Mouse (Mus musculus): ENCODE data around the gene 4921539E11Rik. TPM values are rescaled to one million over a fixed set of nuclear protein-coding genes. Genes with fewer than 3 reads are reported as not detected.
A peak's percentile ranks its signal among the peaks of the same experiment; 100 is the strongest.

Gene 4921539E11Rik
- total RNA-seq, 1 experiment from 2014 or later: not detected

DNA sequence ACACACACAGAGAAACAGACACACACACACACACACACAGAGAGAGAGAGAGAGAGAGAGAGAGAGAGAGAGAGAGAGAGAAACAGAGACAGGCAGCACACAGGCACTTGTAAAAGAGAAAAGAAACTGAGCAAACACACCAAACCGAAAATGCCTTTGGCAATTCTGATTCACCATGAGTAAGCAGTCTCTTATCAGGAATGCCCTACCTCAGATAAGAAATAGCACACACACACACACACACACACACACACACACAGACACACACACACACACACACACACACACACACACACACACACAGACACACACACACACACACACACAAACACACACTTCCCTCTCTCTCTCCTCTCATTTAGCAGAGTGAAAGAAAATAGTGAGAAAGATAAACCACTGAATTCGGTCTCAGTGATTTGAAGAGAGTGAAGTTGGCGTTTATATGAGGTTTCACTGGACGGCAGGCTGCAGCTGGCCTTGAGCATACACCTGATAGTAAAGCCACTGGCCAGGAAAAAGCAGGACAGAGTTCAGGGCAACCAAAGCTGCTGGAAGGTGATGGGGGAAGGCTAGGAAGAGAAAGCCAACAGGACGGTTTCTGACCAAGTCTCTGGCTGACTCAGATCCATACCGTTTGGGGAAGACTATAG, 41.1 kb downstream of the 4921539E11Rik start:
- no peak for ATAC-seq (ENCODE audit: extremely low read depth, insufficient number of reproducible peaks, low FRiP score, poor library complexity, severe bottlenecking)

- ATAC-seq (ENCODE audit: extremely low read depth, insufficient number of reproducible peaks, low FRiP score, poor library complexity, severe bottlenecking): no peak
Observed at GRCm38 (mm10) chr4:103247813-103248212, 42.9 kb downstream of the 4921539E11Rik start.

GRCm38 (mm10) chr4:103247249-103247648, 43.4 kb downstream of the 4921539E11Rik start:
- ATAC-seq (ENCODE audit: extremely low read depth, insufficient number of reproducible peaks, low FRiP score, poor library complexity, severe bottlenecking): no peak

DNA sequence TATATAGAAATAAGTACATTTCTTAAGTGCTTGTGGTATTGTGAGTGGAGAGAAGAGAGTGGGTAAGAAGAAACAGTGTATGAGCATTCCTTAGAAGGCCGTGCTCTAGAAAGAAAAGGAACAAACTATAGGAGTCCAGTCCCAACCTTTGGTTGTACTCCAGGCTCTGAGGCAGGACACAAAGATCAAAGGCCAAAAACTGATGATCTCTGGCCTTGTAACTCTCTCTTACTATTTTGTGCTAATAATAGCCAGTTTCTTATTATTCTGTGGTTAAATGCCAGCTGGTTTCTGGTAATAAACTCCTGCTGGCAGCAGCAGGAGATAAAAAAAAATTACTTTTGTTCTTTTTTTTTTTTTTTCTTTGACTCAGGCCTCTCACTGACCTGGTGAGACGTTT, 58.5 kb downstream of the 4921539E11Rik start:
- ATAC-seq (ENCODE audit: extremely low read depth, insufficient number of reproducible peaks, low FRiP score, poor library complexity, severe bottlenecking): no peak

DNA sequence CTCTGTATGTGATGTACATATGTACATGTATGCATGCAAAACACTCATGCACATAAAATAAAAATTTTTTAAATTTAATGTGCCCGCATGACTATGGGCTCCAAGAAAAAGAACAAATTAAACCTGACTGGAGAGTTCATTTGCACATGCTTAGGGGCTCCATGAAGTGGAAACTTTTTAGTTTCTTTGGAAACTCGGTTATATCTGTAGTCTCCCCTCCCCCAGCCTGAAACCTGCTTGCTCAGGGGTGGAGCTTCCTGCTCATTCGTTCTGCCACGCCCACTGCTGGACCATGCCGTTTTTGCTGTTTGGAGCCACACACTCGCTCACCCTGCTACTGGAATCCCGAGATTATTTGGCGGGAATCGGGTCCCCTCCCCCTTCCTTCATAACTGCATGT, 67.8 kb downstream of the 4921539E11Rik start:
- ATAC-seq (ENCODE audit: extremely low read depth, insufficient number of reproducible peaks, low FRiP score, poor library complexity, severe bottlenecking): no peak

DNA sequence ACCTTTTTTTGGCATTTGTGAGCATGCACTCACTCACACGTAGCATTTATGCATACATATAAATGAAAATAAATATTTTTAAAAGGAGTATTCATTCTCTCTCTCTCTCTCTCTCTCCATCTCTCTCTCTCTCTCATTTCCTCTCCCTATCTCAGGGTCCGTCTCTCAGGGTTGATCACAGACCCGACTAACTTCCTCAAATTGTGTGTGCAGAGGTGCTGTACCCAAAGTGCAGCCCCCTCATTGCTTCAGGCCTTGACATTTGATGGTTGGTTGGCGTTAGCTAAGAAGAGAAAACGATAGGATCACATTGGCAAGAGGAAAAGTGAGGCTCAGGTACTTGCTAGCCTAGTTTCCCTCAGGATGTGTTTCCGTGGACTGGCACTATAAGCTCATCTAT, 68.9 kb downstream of the 4921539E11Rik start:
- no peak for ATAC-seq (ENCODE audit: extremely low read depth, insufficient number of reproducible peaks, low FRiP score, poor library complexity, severe bottlenecking)

DNA sequence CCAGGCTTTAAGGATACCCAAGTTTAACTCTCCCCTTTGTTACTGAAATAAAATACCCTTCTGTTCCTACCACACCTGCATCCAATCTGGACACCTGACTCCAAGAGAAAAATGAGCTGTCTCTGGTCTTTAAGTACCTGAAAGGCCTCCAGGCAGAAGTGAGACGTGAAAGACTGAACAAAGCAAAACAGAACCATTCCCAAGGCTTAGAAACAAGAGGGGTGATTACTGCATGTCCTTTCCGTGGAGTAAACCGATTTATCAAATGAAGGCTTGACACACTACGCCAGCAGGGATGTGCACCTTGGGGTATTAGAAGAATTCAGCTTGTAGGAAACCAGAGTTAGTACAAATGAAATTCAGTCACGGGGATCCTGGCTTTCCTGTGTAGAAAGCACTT, 71.7 kb downstream of the 4921539E11Rik start:
- no peak for ATAC-seq (ENCODE audit: extremely low read depth, insufficient number of reproducible peaks, low FRiP score, poor library complexity, severe bottlenecking)

GRCm38 (mm10) chr4:103216046-103216445, 74.6 kb downstream of the 4921539E11Rik start:
- ATAC-seq (ENCODE audit: extremely low read depth, insufficient number of reproducible peaks, low FRiP score, poor library complexity, severe bottlenecking): no peak

DNA sequence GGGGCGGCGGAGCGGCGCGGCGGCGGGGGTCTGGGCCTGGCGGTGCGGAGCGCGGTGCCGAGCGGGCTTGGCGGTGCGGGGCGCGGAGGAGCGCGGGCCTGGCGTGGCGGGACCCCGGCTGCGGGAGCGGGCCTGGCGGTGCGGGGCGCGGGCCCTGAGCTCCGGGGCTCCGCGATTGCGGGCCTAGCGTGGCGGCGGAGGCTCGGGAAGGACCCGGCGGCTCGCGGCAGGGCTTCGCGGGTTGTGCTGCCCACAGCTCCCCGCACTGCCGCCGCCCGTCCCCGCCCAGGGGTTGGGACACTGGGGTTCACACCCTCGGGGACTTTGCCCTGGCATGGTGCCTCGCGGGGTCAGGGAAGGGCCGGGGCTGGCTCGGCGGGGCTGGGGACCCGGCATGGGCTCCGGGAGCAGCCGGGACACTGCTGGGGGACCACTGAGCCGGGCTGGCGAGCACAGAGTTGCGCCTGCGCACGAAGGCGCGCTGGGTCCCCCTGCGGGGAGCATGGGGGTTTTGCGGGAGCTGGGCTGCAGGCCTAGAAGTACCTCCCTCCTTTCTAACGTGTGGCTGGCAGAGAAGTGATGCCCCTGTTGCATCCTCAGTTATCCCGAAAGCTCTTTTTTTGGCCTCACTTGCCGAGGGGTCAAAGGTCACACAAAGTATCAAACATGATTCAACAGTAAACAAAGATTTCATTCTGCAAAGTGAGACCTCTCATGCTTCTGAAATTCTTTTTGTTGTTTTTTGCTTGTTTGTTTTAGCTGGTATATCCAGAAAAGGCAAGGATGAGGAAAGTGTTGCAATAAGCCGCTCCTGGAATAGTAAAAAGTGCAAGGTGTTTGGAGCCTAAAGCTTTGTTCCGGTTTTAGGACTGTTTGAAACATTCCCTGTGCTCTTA, 75.5 kb downstream of the 4921539E11Rik start, which contains the start of gene Slc35d1:
TSS of gene Slc35d1 (minus strand) at position 240 of the 896 bp plus-strand sequence.
- ATAC-seq (ENCODE audit: extremely low read depth, insufficient number of reproducible peaks, low FRiP score, poor library complexity, severe bottlenecking): peak; percentile 58; the same call in 1 of the 2 replicates

- peak; percentile 57; the same call in 1 of the 2 replicates for ATAC-seq (ENCODE audit: extremely low read depth, insufficient number of reproducible peaks, low FRiP score, poor library complexity, severe bottlenecking)
Observed at GRCm38 (mm10) chr4:103214498-103214924, 76.2 kb downstream of the 4921539E11Rik start.

- no peak for ATAC-seq (ENCODE audit: extremely low read depth, insufficient number of reproducible peaks, low FRiP score, poor library complexity, severe bottlenecking)
Observed at GRCm38 (mm10) chr4:103213859-103214497, 76.7 kb downstream of the 4921539E11Rik start.

- no peak for ATAC-seq (ENCODE audit: extremely low read depth, insufficient number of reproducible peaks, low FRiP score, poor library complexity, severe bottlenecking)
Observed at GRCm38 (mm10) chr4:103208553-103208952, 82.1 kb downstream of the 4921539E11Rik start.

- no peak for ATAC-seq (ENCODE audit: extremely low read depth, insufficient number of reproducible peaks, low FRiP score, poor library complexity, severe bottlenecking)
Observed at GRCm38 (mm10) chr4:103203646-103204045, 87.0 kb downstream of the 4921539E11Rik start.

GRCm38 (mm10) chr4:103200046-103200445, 90.6 kb downstream of the 4921539E11Rik start:
- ATAC-seq (ENCODE audit: extremely low read depth, insufficient number of reproducible peaks, low FRiP score, poor library complexity, severe bottlenecking): no peak

DNA sequence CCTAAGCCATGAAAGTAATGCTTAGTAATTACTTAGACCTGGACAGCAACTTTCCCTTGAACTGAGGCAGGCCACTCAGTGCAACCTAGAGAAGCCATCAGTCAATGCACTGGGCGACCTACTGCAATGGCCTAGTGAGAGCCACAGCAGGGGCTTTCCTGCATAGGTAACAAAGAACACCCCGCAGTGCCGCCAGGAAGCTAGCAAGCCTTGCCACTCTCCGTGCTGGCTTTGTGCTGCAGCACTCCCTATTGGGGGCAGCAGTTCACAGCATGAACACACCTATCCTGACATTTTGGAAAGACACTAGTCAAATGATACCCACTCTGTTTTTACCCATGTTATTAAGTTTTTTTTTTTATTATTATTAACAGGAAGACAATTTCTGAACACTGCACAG, 91.6 kb downstream of the 4921539E11Rik start:
- no peak for ATAC-seq (ENCODE audit: extremely low read depth, insufficient number of reproducible peaks, low FRiP score, poor library complexity, severe bottlenecking)

DNA sequence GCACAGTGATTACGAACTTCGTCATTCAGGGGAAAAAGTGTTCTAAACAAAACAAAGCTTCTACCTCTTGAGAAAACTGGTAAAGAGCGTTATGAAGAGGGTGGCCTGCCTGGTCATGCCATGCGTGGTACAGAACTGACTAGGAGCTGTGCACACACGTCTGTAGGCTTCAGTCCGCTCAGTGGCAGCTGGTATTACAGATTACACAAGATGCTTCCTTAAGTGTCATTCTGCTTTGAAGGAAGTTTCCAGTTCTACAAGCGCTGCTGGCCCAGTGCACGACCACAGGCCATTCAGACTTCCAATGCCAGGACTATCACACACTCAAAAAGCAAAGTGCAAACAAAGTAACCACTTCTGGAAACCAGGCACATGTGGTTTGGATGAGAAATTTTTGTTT, 93.3 kb downstream of the 4921539E11Rik start:
- no peak for ATAC-seq (ENCODE audit: extremely low read depth, insufficient number of reproducible peaks, low FRiP score, poor library complexity, severe bottlenecking)

DNA sequence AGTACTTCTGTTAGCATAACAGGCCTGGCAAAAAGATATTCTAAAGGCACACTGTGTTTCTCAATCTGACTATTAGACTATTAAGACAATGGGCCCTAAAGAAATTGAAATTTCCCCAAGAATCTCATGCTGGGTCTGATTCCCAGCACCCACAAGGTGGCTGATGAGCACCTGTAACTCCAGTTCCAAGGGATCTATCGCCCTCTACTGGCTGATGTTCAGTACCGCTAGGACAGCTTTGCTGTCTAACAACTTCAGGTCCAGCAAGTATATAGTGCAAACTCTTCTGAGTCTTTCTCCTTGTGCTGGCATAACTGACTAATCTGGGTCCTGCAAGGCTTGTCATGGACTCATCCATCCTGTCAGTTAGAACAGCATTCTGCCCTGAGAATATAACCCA, 98.2 kb downstream of the 4921539E11Rik start:
- no peak for ATAC-seq (ENCODE audit: extremely low read depth, insufficient number of reproducible peaks, low FRiP score, poor library complexity, severe bottlenecking)

GRCm38 (mm10) chr4:103188786-103189640, 101.7 kb downstream of the 4921539E11Rik start:
- no peak for ATAC-seq (ENCODE audit: extremely low read depth, insufficient number of reproducible peaks, low FRiP score, poor library complexity, severe bottlenecking)
